Mouse (Mus musculus) midbrain, embryonic 14.5 days (tissue): Measurements from ENCODE around the gene B2m. TPM values are rescaled to one million over a fixed set of nuclear protein-coding genes. Genes with fewer than 3 reads are reported as not detected.

Experiments
- ATAC-seq: fragments of 200-750 bp; cut with Nextera tagmentation; 2 replicates; pipeline ENCODE4 v1.8.0; 2017; ENCODE audit warnings: moderate number of reproducible peaks, moderate library complexity; ENCODE audit not compliant: low FRiP score, low TSS enrichment
- DNase-seq: peaks from one replicate; pipeline ENCODE4 v3.0.0-alpha.2; 2015
- H3K27ac ChIP-seq: fragments of 300-500 bp; sonication (generic); replicated peaks from 2 replicates; pipeline ENCODE4 v1.5.1; 2014; ENCODE audit warnings: mild to moderate bottlenecking, low read depth, low read length, moderate library complexity
- H3K27me3 ChIP-seq: fragments of 300-500 bp; sonication (generic); 2 replicates; pipeline ENCODE4 v1.6.1; 2014; ENCODE audit warnings: low read length, control low read depth, mixed read lengths; ENCODE audit not compliant: control insufficient read depth, insufficient read depth
- H3K36me3 ChIP-seq: fragments of 300-500 bp; sonication (generic); 2 replicates; pipeline ENCODE4 v1.6.1; 2014; ENCODE audit warnings: low read length, control low read depth; ENCODE audit not compliant: control insufficient read depth, insufficient read depth
- H3K4me1 ChIP-seq: fragments of 300-500 bp; sonication (generic); 2 replicates; pipeline ENCODE4 v1.6.1; 2014; ENCODE audit warnings: mild to moderate bottlenecking, antibody characterized with exemption, low read length, control low read depth; ENCODE audit not compliant: control insufficient read depth, insufficient read depth
- H3K4me2 ChIP-seq: fragments of 300-500 bp; sonication (generic); 2 replicates; pipeline ENCODE4 v1.6.1; 2014; ENCODE audit warnings: mild to moderate bottlenecking, low read length, moderate library complexity
- H3K4me3 ChIP-seq: fragments of 300-500 bp; sonication (generic); replicated peaks from 2 replicates; pipeline ENCODE4 v1.5.1; 2014; ENCODE audit warnings: low read depth, low read length
- H3K9ac ChIP-seq: fragments of 300-500 bp; sonication (generic); replicated peaks from 2 replicates; pipeline ENCODE4 v1.6.1; 2014; ENCODE audit warnings: mild to moderate bottlenecking, low read length, moderate library complexity
- H3K9me3 ChIP-seq: fragments of 300-500 bp; sonication (generic); 2 replicates; pipeline ENCODE4 v1.6.1; 2016; ENCODE audit warnings: low read length, control low read depth, mixed read lengths; ENCODE audit not compliant: control insufficient read depth
- WGBS: fragments of 180-500 bp; shearing (Covaris S2); extraction: QIAGEN DNeasy Blood & Tissue Kit; methylation state at CpG from one replicate; pipeline ENCODE4 v1.1.7; 2014; 5-methylcytosine and 5-hydroxymethylcytosine counted together
- polyA plus RNA-seq: library from polyadenylated mRNA; unstranded; fragments of >200 nt; fragmentation: Nextera tagmentation; extraction: Ambion mirVana; gene quantifications from 2 replicates; pipeline ENCODE4 v1.2.1, GENCODE M21; 2014

B2m gene
- polyA plus RNA-seq, 1 experiment from 2014 or later: 114 TPM

DNA sequence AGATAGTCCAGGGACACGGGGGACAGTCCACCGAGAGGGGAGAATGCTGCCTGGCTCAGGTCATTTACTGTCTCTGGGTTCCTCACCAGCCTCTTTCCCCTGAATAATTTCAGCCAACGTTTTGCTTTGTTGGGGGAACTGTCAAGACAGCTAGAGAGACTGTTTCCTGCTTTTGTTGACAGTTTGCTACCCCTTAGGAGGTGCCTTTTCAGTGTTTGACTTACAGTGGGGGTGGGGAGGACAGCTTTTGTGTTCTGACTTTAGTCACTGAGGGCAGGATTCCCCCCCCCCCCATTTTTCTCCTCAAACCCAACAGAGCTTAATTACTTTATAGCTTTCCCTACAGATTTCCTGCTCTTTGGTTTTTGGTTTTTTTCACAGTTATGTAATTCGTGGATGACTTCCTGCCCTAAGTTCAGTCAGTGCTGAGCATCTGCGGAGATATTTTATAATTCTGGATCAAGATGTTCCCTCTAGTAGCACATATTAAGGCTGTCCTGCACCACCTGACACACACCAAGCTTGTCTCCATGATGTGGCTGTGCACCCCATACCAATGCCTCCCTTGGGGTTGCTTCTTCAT is 20.6 kb upstream of the B2m start:
- Histone ChIP-seq H3K4me1 (no peaks in the 10 kb centered on the region), H3K27ac (no peak overlapping the region), H3K9ac (no peak overlapping the region), H3K27me3 (no peaks in the 10 kb centered on the region), H3K4me2 (no peak overlapping the region), H3K4me3 (no peak overlapping the region), H3K36me3 (no peaks in the 10 kb centered on the region), H3K9me3 (no peaks in the 10 kb centered on the region)
- DNase-seq: no peak
- 55% methylated on average over 5 of the region's 5 CpGs for WGBS
- no peak for ATAC-seq

DNA sequence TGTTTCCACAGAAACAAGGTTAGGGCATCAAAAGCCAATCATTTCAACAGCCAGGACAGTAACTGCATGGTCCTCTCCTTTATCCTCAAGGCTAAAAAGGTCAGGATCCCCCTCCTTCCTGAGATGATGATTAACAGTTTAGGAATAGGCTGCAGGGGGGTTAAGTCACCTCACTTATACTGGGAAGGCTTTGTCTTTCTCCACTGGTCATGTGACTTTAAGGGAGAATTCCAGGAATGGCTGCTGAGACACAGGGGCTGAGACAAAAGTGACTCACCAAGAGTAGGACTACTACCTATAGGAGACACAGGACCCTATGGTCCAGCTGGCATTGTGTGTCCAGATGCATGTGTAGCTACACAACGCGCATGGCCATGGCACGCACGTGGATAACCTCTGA is 19.9 kb upstream of the B2m start:
- no peaks in the 10 kb centered on the region for H3K9me3 ChIP-seq
- no peak for ATAC-seq
- H3K36me3 ChIP-seq: no peaks in the 10 kb centered on the region
- H3K27me3 ChIP-seq: no peaks in the 10 kb centered on the region
- no peak overlapping the region for H3K4me2 ChIP-seq
- no peaks in the 10 kb centered on the region for H3K4me1 ChIP-seq
- WGBS: 97% methylated on average over 4 of the region's 4 CpGs
- no peak overlapping the region for H3K9ac ChIP-seq
- no peak overlapping the region for H3K4me3 ChIP-seq
- H3K27ac ChIP-seq: no peak overlapping the region
- DNase-seq: no peak

DNA sequence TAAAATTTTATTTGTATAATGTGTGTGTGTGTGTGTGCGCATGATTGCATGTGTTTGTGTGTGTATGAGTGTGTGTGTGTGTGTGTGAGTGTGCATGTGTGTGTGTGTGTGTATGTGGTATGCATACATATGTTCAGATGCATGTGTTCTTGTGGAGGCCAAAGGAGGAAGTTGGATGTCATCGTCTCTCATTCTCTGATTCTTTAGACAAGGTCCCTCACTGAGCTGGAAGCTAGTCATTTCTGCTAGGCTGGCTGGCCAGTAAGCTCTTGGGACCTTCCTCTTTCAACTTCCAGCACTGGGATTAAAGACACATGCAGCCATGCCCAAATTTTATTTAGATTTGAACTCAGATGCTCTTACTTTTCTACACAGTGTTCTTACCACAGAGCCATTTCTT is 15.4 kb upstream of the B2m start:
- DNase-seq: no peak
- WGBS: 93% methylated on average over 2 of the region's 2 CpGs
- H3K9ac ChIP-seq: no peak overlapping the region
- H3K4me2 ChIP-seq: no peak overlapping the region
- H3K36me3 ChIP-seq: no peaks in the 10 kb centered on the region
- H3K27me3 ChIP-seq: no peaks in the 10 kb centered on the region
- H3K4me3 ChIP-seq: no peak overlapping the region
- no peak for ATAC-seq
- no peaks in the 10 kb centered on the region for H3K4me1 ChIP-seq
- no peaks in the 10 kb centered on the region for H3K9me3 ChIP-seq
- no peak overlapping the region for H3K27ac ChIP-seq

DNA sequence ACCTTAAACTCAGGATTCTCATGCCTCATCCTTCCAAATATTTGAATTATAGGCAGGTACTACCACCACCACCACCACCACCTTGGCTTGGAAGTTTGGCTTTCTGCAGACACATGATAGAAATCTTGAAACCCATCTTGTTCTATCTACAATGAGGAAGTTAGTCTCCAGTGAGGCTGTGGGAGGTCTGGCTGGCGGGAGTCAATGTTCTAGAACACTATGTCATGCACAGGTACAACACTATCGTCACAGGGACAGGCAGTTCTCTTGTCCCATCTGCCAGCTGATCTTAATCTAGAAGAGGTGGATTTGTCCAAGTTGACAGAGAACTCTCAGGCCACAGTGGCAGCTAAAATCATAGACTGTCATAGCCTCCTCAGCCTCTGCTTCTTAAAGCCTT is 14.9 kb upstream of the B2m start:
- DNase-seq: no peak
- H3K9me3 ChIP-seq: no peaks in the 10 kb centered on the region
- no peak overlapping the region for H3K4me3 ChIP-seq
- H3K27me3 ChIP-seq: no peaks in the 10 kb centered on the region
- no peak for ATAC-seq
- WGBS: 93% methylated on average over 2 of the region's 2 CpGs
- no peak overlapping the region for H3K27ac ChIP-seq
- no peaks in the 10 kb centered on the region for H3K36me3 ChIP-seq
- H3K4me1 ChIP-seq: no peaks in the 10 kb centered on the region
- no peak overlapping the region for H3K9ac ChIP-seq
- no peak overlapping the region for H3K4me2 ChIP-seq

DNA sequence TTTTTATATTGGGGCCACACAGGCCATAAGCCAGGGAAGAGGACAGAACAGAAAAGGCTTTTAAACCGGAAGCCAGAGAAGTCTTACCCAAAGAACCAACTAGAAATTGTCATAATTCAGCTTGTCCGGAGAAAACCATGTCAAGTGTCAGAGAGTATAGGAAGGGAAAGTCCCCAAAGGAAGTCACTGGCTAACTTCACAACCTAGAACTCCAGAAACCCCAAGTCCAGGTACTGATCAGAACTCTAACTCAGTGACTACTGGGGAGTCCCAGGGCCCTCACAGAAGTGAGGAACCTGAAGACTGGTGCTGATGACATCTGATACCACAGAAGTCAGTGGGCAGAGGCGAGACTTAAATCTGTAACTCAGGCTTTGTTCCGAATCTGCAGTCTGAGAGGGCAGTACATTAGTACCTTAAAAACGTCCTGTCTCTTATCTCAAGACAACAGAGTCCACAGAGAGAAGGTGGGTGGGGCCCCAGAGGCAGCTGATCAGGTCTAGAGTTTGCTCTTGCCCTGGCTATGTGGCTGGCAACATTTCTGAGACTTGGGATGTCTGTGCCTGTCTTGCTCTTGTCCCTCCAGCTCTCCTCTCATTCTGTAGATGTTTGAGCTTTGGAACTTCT is 9.5 kb upstream of the B2m start:
- no peaks in the 10 kb centered on the region for H3K36me3 ChIP-seq
- H3K27me3 ChIP-seq: no peaks in the 10 kb centered on the region
- H3K9me3 ChIP-seq: no peaks in the 10 kb centered on the region
- H3K4me1 ChIP-seq: no peaks in the 10 kb centered on the region
- no peak overlapping the region for H3K4me2 ChIP-seq
- H3K4me3 ChIP-seq: no peak overlapping the region
- WGBS: 70% methylated on average over 5 of the region's 5 CpGs
- H3K27ac ChIP-seq: no peak overlapping the region
- no peak for DNase-seq
- H3K9ac ChIP-seq: no peak overlapping the region
- ATAC-seq: no peak

DNA sequence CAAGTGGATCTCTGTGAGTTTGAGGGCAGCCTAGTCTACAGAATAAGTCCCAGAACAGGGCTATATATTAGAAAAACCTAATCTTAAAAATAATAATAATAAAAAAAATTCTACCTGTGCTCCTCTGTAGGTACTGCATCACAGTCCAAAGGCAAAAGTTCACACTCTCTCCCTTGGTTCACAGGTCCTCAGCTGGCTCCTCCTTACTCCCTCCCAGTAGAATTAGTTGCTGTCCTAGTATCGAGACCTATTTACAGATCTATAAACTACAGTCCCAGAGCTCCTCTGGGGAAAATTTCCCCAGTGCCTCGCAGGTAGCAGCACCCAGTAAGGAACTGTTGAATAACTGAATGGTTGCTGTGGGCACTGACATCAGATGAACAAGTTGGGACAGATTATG is 6.7 kb upstream of the B2m start:
- H3K36me3 ChIP-seq: no peaks in the 10 kb centered on the region
- 83% methylated on average over 2 of the region's 2 CpGs for WGBS
- ATAC-seq: no peak
- H3K9ac ChIP-seq: no peak overlapping the region
- H3K4me3 ChIP-seq: no peak overlapping the region
- H3K4me1 ChIP-seq: no peaks in the 10 kb centered on the region
- no peak overlapping the region for H3K27ac ChIP-seq
- no peak for DNase-seq
- no peaks in the 10 kb centered on the region for H3K27me3 ChIP-seq
- H3K4me2 ChIP-seq: no peak overlapping the region
- H3K9me3 ChIP-seq: no peaks in the 10 kb centered on the region

DNA sequence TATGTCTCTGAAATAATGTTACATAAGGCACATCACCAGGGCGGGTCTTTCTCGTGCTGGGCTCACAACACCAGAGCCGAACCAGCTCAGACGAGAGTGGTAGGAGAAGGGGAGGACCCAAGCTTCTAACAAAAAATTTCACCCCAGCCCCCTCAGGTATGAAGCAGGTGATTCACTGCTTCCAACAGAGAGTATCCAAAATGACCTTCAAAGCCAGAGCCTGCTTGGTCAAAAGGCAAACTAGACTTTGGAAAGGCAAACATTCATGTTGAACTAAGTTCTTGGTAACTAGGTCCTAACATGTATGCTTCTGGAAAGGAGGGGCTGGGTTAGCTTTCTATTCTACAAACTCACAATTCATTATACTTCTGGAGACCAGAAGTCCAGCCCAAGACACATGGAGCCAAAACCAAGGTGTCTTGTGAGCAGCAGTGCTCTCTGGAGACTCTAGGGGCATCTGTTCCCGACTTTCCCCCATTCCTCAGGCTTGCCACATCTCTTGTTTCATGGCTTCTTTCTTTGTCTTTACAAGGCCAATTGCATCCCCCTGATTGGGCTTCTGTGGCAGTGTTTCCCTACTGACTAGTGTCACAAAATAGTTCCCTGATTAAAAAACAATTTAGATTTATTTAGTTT is 6.0 kb upstream of the B2m start:
- ATAC-seq (no peak), DNase-seq (no peak)
- Histone ChIP-seq H3K4me1 (no peaks in the 10 kb centered on the region), H3K36me3 (no peaks in the 10 kb centered on the region), H3K9me3 (no peaks in the 10 kb centered on the region), H3K4me3 (no peak overlapping the region), H3K9ac (no peak overlapping the region), H3K27me3 (no peaks in the 10 kb centered on the region), H3K27ac (no peak overlapping the region), H3K4me2 (no peak overlapping the region)
- WGBS: 80% methylated on average over 5 of the region's 5 CpGs

DNA sequence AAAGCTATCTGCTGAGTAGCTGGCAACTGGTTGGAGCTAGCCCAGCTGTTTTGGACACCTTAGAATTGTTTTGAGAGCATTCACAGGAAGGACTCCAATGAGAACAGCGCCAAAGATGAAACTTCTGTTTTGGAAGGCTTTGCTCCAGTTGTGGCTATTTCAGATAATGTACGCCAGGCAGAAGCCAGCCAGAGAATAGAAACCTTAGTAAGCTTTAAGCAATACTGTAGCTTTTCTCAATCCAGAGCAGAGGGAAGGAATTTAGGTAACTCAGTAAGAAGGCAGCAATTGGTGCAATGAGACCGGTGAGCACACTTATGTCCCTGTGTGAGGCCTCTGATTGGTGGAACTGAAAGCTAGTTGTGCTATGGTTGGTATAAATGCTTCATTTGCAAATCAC is 4.4 kb upstream of the B2m start:
- DNase-seq (no peak), ATAC-seq (no peak)
- no peaks in the 10 kb centered on the region for H3K27me3 ChIP-seq
- H3K4me2 ChIP-seq: no peak overlapping the region
- H3K9ac ChIP-seq: no peak overlapping the region
- H3K36me3 ChIP-seq: no peaks in the 10 kb centered on the region
- no peak overlapping the region for H3K4me3 ChIP-seq
- H3K27ac ChIP-seq: no peak overlapping the region
- no peaks in the 10 kb centered on the region for H3K9me3 ChIP-seq
- 0 out of 2 replicates have a peak, but pooled peaks cover 5% of the 10 kb centered on the region for H3K4me1 ChIP-seq
- 93% methylated on average over 3 of the region's 3 CpGs for WGBS

DNA sequence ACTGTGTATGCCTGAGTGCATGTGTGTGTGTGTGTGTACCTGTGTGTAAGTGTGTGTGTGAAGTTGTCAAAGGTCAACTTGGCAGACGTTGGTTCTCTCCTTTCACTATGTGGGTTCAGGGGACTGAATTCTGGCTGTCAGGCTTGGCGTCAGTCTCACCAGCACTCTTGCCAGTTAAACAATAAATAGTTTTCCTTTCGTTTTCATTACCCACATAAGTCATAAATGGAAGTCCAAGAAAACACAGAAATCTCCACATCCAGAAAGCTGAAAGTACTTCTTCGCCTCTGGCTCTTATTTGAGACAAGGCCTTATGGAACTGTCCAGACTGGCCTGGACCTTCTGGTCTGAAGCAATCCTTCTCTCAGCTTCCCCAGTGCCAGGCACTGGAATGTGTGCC is 1.7 kb upstream of the B2m start:
- ATAC-seq: no peak
- Histone ChIP-seq H3K36me3 (no peaks in the 10 kb centered on the region), H3K9me3 (no peaks in the 10 kb centered on the region), H3K4me1 (0 out of 2 replicates have a peak, but pooled peaks cover 5% of the 10 kb centered on the region), H3K27me3 (no peaks in the 10 kb centered on the region), H3K9ac (no peak overlapping the region), H3K27ac (no peak overlapping the region), H3K4me3 (no peak overlapping the region), H3K4me2 (no peak overlapping the region)
- DNase-seq: no peak
- 77% methylated on average over 4 of the region's 4 CpGs for WGBS
